Mouse (Mus musculus): ENCODE measurements around the gene Gm11983.
"Not testable (repeated sequence)": the region's sequence is repeated elsewhere in the genome, so short reads cannot be mapped to it uniquely, and the experiment has no call there.

Gene Gm11983

GRCm38 (mm10) chr11:6837554-6837953, at the start of gene Gm11983:
Gene Gm11983 (minus strand): TSS chr11:6837654.
- DNase-seq (ENCODE audit: low spot score in 2 of 2) = no peak

GRCm38 (mm10) chr11:6883045-6883444, 45.6 kb upstream of the Gm11983 start:
- DNase-seq (ENCODE audit: low spot score in 2 of 2) = not testable (repeated sequence)

GRCm38 (mm10) chr11:6881614-6882013, 44.2 kb upstream of the Gm11983 start:
- no peak for DNase-seq (ENCODE audit: low spot score in 2 of 2)

- no peak for DNase-seq (ENCODE audit: low spot score in 2 of 2)
Observed at GRCm38 (mm10) chr11:6877740-6878139, 40.3 kb upstream of the Gm11983 start.

GRCm38 (mm10) chr11:6870947-6871346, 33.5 kb upstream of the Gm11983 start:
- DNase-seq (ENCODE audit: low spot score in 2 of 2) = no peak

GRCm38 (mm10) chr11:6865536-6865935, 28.1 kb upstream of the Gm11983 start:
- no peak for DNase-seq (ENCODE audit: low spot score in 2 of 2)

GRCm38 (mm10) chr11:6862185-6862584, 24.7 kb upstream of the Gm11983 start:
- no peak for DNase-seq (ENCODE audit: low spot score in 2 of 2)

GRCm38 (mm10) chr11:6859898-6860858, 22.7 kb upstream of the Gm11983 start:
- no peak for DNase-seq (ENCODE audit: low spot score in 2 of 2)

GRCm38 (mm10) chr11:6859096-6859495, 21.6 kb upstream of the Gm11983 start:
- no peak for DNase-seq (ENCODE audit: low spot score in 2 of 2)

- no peak for DNase-seq (ENCODE audit: low spot score in 2 of 2)
Observed at GRCm38 (mm10) chr11:6855942-6856341, 18.5 kb upstream of the Gm11983 start.

- DNase-seq (ENCODE audit: low spot score in 2 of 2) = not testable (repeated sequence)
Observed at GRCm38 (mm10) chr11:6853366-6853765, 15.9 kb upstream of the Gm11983 start.

- no peak for DNase-seq (ENCODE audit: low spot score in 2 of 2)
Observed at GRCm38 (mm10) chr11:6843831-6844230, 6.4 kb upstream of the Gm11983 start.

- peak in 1 of 2 experiments; percentile 45 for DNase-seq (ENCODE audit: low spot score in 2 of 2)
Observed at GRCm38 (mm10) chr11:6842160-6842559, 4.7 kb upstream of the Gm11983 start.

- peak in 1 of 2 experiments; percentile 11 for DNase-seq (ENCODE audit: low spot score in 2 of 2)
Observed at GRCm38 (mm10) chr11:6840775-6841174, 3.3 kb upstream of the Gm11983 start.

- DNase-seq (ENCODE audit: low spot score in 2 of 2) = no peak
Observed at GRCm38 (mm10) chr11:6834636-6835035, 2.8 kb downstream of the Gm11983 start.

GRCm38 (mm10) chr11:6833731-6834130, 3.7 kb downstream of the Gm11983 start:
- DNase-seq (ENCODE audit: low spot score in 2 of 2) = no peak

- no peak for DNase-seq (ENCODE audit: low spot score in 2 of 2)
Observed at GRCm38 (mm10) chr11:6831931-6832330, 5.5 kb downstream of the Gm11983 start.

- DNase-seq (ENCODE audit: low spot score in 2 of 2) = no peak
Observed at GRCm38 (mm10) chr11:6828196-6828595, 9.3 kb downstream of the Gm11983 start.

GRCm38 (mm10) chr11:6826157-6826556, 11.3 kb downstream of the Gm11983 start:
- no peak for DNase-seq (ENCODE audit: low spot score in 2 of 2)

- no peak for DNase-seq (ENCODE audit: low spot score in 2 of 2)
Observed at GRCm38 (mm10) chr11:6823176-6823575, 14.3 kb downstream of the Gm11983 start.

GRCm38 (mm10) chr11:6814486-6814885, 23.0 kb downstream of the Gm11983 start:
- DNase-seq (ENCODE audit: low spot score in 2 of 2) = no peak

- not testable (repeated sequence) for DNase-seq (ENCODE audit: low spot score in 2 of 2)
Observed at GRCm38 (mm10) chr11:6802879-6803278, 34.6 kb downstream of the Gm11983 start.

GRCm38 (mm10) chr11:6790690-6791089, 46.8 kb downstream of the Gm11983 start:
- no peak for DNase-seq (ENCODE audit: low spot score in 2 of 2)
